Mouse (Mus musculus) hindbrain, embryonic 10.5 days (tissue): ENCODE results near the gene Zcchc7. TPM values are rescaled to one million over a fixed set of nuclear protein-coding genes. Genes with fewer than 3 reads are reported as not detected.
A peak's percentile ranks its signal among the peaks of the same experiment; 100 is the strongest.
"Not testable (repeated sequence)": the region's sequence is repeated elsewhere in the genome, so short reads cannot be mapped to it uniquely, and the experiment has no call there.

Experiments
- DNase-seq: peaks from one replicate; pipeline ENCODE4 v3.0.0-alpha.2; 2017; ENCODE audit warnings: low spot score
- H3K27ac ChIP-seq: fragments of 300-500 bp; sonication (generic); 2 replicates; pipeline ENCODE4 v1.5.1; 2016; ENCODE audit warnings: mild to moderate bottlenecking, moderate library complexity
- H3K27me3 ChIP-seq: fragments of 300-500 bp; sonication (generic); 2 replicates; pipeline ENCODE4 v1.6.1; 2016; ENCODE audit warnings: mild to moderate bottlenecking; ENCODE audit not compliant: poor library complexity, insufficient read depth, severe bottlenecking
- H3K36me3 ChIP-seq: fragments of 300-500 bp; sonication (generic); 2 replicates; pipeline ENCODE4 v1.6.1; 2016; ENCODE audit warnings: mild to moderate bottlenecking, moderate library complexity
- H3K4me1 ChIP-seq: fragments of 300-500 bp; sonication (generic); replicated peaks from 2 replicates; pipeline ENCODE4 v1.6.1; 2016; ENCODE audit warnings: mild to moderate bottlenecking
- H3K4me3 ChIP-seq: fragments of 300-500 bp; sonication (generic); 2 replicates; pipeline ENCODE4 v1.5.1; 2016; ENCODE audit warnings: mild to moderate bottlenecking, moderate library complexity
- H3K9me3 ChIP-seq: fragments of 300-500 bp; sonication (generic); 2 replicates; pipeline ENCODE4 v1.6.1; 2016; ENCODE audit warnings: mild to moderate bottlenecking, moderate library complexity
- WGBS: fragments of 180-500 bp; shearing (Covaris S2); methylation state at CpG from one replicate; pipeline ENCODE4 v1.1.7; 2016; 5-methylcytosine and 5-hydroxymethylcytosine counted together
- polyA plus RNA-seq: library from polyadenylated mRNA; unstranded; fragments of >200 nt; fragmentation: Nextera tagmentation; extraction: Ambion mirVana; gene quantifications from 2 replicates; pipeline ENCODE4 v1.2.1, GENCODE M21; 2016

The Zcchc7 gene
- polyA plus RNA-seq, 1 experiment from 2014 or later = 19.5 TPM

GRCm38 (mm10) chr4:44931732-44932131 lies 176.1 kb downstream of the Zcchc7 start:
- no peak for DNase-seq
- no peak overlapping the region for H3K27ac ChIP-seq
- 93% methylated on average over 6 of the region's 6 CpGs for WGBS
- no peaks in the 10 kb centered on the region for H3K9me3 ChIP-seq
- no peak overlapping the region for H3K4me3 ChIP-seq
- no peaks in the 10 kb centered on the region for H3K27me3 ChIP-seq
- no peaks in the 10 kb centered on the region for H3K4me1 ChIP-seq
- H3K36me3 ChIP-seq = peaks cover 61% of the 10 kb centered on the region

GRCm38 (mm10) chr4:44938359-44939340 lies 183.0 kb downstream of the Zcchc7 start:
- no peak overlapping the region for H3K4me3 ChIP-seq
- H3K4me1 ChIP-seq = no peaks in the 10 kb centered on the region
- 77% methylated on average over 8 of the region's 8 CpGs for WGBS
- H3K27ac ChIP-seq = no peak overlapping the region
- no peaks in the 10 kb centered on the region for H3K27me3 ChIP-seq
- H3K36me3 ChIP-seq = peaks cover 5% of the 10 kb centered on the region
- no peaks in the 10 kb centered on the region for H3K9me3 ChIP-seq
- DNase-seq = no peak

GRCm38 (mm10) chr4:44939576-44940249 lies 184.0 kb downstream of the Zcchc7 start:
- WGBS = 88% methylated on average over 14 of the region's 14 CpGs
- DNase-seq = no peak

GRCm38 (mm10) chr4:44940286-44940685 lies 184.6 kb downstream of the Zcchc7 start:
- no peak for DNase-seq
- Histone ChIP-seq H3K36me3 (no peaks in the 10 kb centered on the region), H3K27ac (no peak overlapping the region), H3K4me1 (no peaks in the 10 kb centered on the region), H3K27me3 (no peaks in the 10 kb centered on the region), H3K9me3 (no peaks in the 10 kb centered on the region), H3K4me3 (no peak overlapping the region)
- WGBS = 79% methylated on average over 9 of the region's 9 CpGs

More at GRCm38 (mm10) chr4:44939576-44940249, 184.0 kb downstream of the Zcchc7 start:
- 0 out of 2 replicates have a peak overlapping the region, but pooled peaks have one; percentile 40 for H3K27ac ChIP-seq
- no peaks in the 10 kb centered on the region for H3K9me3 ChIP-seq
- H3K27me3 ChIP-seq = no peaks in the 10 kb centered on the region
- no peak overlapping the region for H3K4me3 ChIP-seq
- H3K36me3 ChIP-seq = no peaks in the 10 kb centered on the region
- H3K4me1 ChIP-seq = no peaks in the 10 kb centered on the region

- H3K36me3 ChIP-seq = no peaks in the 10 kb centered on the region
- no peaks in the 10 kb centered on the region for H3K9me3 ChIP-seq
- H3K27ac ChIP-seq = no peak overlapping the region
- no peak overlapping the region for H3K4me3 ChIP-seq
- H3K27me3 ChIP-seq = no peaks in the 10 kb centered on the region
- no peak for DNase-seq
- H3K4me1 ChIP-seq = no peaks in the 10 kb centered on the region
- 92% methylated on average over 1 of the region's 1 CpGs for WGBS
Measured at GRCm38 (mm10) chr4:44942237-44942636, 186.6 kb downstream of the Zcchc7 start.

GRCm38 (mm10) chr4:44943480-44943879 lies 187.8 kb downstream of the Zcchc7 start:
- WGBS = 75% methylated on average over 6 of the region's 6 CpGs
- Histone ChIP-seq H3K27me3 (no peaks in the 10 kb centered on the region), H3K36me3 (no peaks in the 10 kb centered on the region), H3K9me3 (no peaks in the 10 kb centered on the region), H3K27ac (no peak overlapping the region), H3K4me1 (0 out of 2 replicates have a peak, but pooled peaks cover 2% of the 10 kb centered on the region), H3K4me3 (no peak overlapping the region)
- no peak for DNase-seq

GRCm38 (mm10) chr4:44944426-44945075 lies 188.9 kb downstream of the Zcchc7 start:
- H3K4me3 ChIP-seq = no peak overlapping the region
- no peak for DNase-seq
- no peaks in the 10 kb centered on the region for H3K36me3 ChIP-seq
- no peak overlapping the region for H3K27ac ChIP-seq
- H3K27me3 ChIP-seq = no peaks in the 10 kb centered on the region
- no peaks in the 10 kb centered on the region for H3K9me3 ChIP-seq
- H3K4me1 ChIP-seq = 0 out of 2 replicates have a peak, but pooled peaks cover 10% of the 10 kb centered on the region
- WGBS = 87% methylated on average over 10 of the region's 10 CpGs

GRCm38 (mm10) chr4:44946126-44946525 lies 190.4 kb downstream of the Zcchc7 start:
- H3K9me3 ChIP-seq, H3K27me3 ChIP-seq, H3K4me3 ChIP-seq, DNase-seq, H3K27ac ChIP-seq, H3K36me3 ChIP-seq: not testable (repeated sequence)
- WGBS = 99% methylated on average over 2 of the region's 2 CpGs
- H3K4me1 ChIP-seq = 0 out of 2 replicates have a peak, but pooled peaks cover 10% of the 10 kb centered on the region

GRCm38 (mm10) chr4:44947464-44947863 lies 191.8 kb downstream of the Zcchc7 start:
- no peak overlapping the region for H3K4me3 ChIP-seq
- H3K27me3 ChIP-seq = no peaks in the 10 kb centered on the region
- 85% methylated on average over 5 of the region's 5 CpGs for WGBS
- no peaks in the 10 kb centered on the region for H3K9me3 ChIP-seq
- no peak overlapping the region for H3K27ac ChIP-seq
- no peak for DNase-seq
- 0 out of 2 replicates have a peak, but pooled peaks cover 10% of the 10 kb centered on the region for H3K4me1 ChIP-seq
- no peaks in the 10 kb centered on the region for H3K36me3 ChIP-seq

- 96% methylated on average over 1 of the region's 1 CpGs for WGBS
- no peak overlapping the region for H3K27ac ChIP-seq
- H3K9me3 ChIP-seq = no peaks in the 10 kb centered on the region
- no peak for DNase-seq
- H3K36me3 ChIP-seq = no peaks in the 10 kb centered on the region
- H3K4me3 ChIP-seq = no peak overlapping the region
- H3K27me3 ChIP-seq = no peaks in the 10 kb centered on the region
- peaks cover 16% of the 10 kb centered on the region for H3K4me1 ChIP-seq
Measured at GRCm38 (mm10) chr4:44948314-44948713, 192.6 kb downstream of the Zcchc7 start.

GRCm38 (mm10) chr4:44953041-44953440 lies 197.4 kb downstream of the Zcchc7 start:
- DNase-seq = peak; percentile 26
- Histone ChIP-seq H3K27me3 (no peaks in the 10 kb centered on the region), H3K4me3 (no peak overlapping the region), H3K36me3 (no peaks in the 10 kb centered on the region), H3K4me1 (peaks cover 19% of the 10 kb centered on the region), H3K9me3 (no peaks in the 10 kb centered on the region), H3K27ac (peak overlapping the region; percentile 17; the same call in 1 of the 2 replicates)
- 66% methylated on average over 9 of the region's 9 CpGs for WGBS

GRCm38 (mm10) chr4:44958776-44959175 lies 203.1 kb downstream of the Zcchc7 start:
- DNase-seq = no peak

More at GRCm38 (mm10) chr4:44958776-44959175, 203.1 kb downstream of the Zcchc7 start:
- Histone ChIP-seq H3K27ac (no peak overlapping the region), H3K4me3 (no peak overlapping the region), H3K36me3 (no peaks in the 10 kb centered on the region), H3K4me1 (no peaks in the 10 kb centered on the region), H3K27me3 (no peaks in the 10 kb centered on the region), H3K9me3 (no peaks in the 10 kb centered on the region)
- 89% methylated on average over 9 of the region's 9 CpGs for WGBS
